Mouse (Mus musculus) right cerebral cortex, postnatal 25 days (tissue): ENCODE measurements around the gene Nlrp9b.
A peak's percentile ranks its signal among the peaks of the same experiment; 100 is the strongest.
"Not testable (repeated sequence)": the region's sequence is repeated elsewhere in the genome, so short reads cannot be mapped to it uniquely, and the experiment has no call there.

Experiments
- DNase-seq: peaks from one replicate; pipeline ENCODE4 v3.0.0; 2022

Nlrp9b gene

DNA sequence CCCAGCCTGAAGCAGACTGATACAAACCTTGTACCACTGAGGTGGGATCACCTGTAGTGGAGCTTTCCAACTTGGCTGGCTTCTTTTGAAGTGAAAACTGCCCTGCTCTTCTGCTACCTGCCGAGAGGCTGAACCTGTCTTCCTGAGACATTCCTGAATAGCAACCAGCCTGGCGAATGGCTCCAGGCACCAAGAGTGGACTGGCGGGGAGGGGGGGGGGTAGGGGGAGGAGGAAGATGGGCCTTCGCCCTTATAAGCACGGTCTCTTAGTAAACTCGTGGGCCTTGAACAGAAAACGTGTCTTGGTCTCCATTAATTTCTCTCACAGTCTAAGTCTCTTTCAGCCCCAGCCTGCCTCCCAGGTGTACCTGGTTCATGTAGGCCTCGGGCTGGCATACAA is at the start of gene Nlrp9b:
Gene Nlrp9b, plus strand, starts transcription at position 301 of the 400 bp plus-strand sequence.
- DNase-seq = not testable (repeated sequence)

GRCm38 (mm10) chr7:19944709-19945108 is 46.6 kb upstream of the Nlrp9b start:
- no peak for DNase-seq

GRCm38 (mm10) chr7:19945201-19945600 is 46.1 kb upstream of the Nlrp9b start:
- DNase-seq = no peak

DNA sequence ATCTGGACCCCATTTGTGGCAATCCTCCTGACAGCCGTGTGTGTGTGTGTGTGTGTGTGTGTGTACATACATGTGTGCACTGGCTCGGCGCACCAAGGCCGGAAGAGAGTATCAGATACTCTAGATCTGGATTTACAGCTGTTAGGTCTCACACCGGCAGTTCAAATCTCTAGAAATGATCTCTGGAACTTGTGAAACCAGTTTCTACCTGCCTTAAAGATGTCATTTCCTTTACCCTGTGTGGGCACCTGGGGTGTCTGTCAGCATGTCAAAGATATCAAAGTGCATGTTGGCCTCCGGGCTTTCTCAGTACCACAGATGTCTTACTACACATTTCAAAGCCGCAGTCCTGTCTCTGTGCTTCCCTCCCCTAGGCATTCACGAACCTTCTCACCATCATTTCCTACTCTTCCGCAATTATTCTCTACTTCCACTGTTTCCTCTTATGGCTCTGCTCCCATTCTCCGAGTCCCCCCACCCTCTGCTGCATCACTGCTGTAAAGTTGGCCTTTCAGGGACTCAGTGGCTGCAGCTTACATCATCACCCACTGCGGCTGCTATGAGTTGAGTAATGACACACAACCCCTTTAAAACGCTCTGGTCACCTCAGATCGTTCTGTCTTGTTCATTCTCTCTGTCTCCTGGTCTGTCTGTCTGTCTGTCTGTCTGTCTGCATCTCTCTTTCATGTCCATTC is 45.3 kb upstream of the Nlrp9b start:
- no peak for DNase-seq

DNA sequence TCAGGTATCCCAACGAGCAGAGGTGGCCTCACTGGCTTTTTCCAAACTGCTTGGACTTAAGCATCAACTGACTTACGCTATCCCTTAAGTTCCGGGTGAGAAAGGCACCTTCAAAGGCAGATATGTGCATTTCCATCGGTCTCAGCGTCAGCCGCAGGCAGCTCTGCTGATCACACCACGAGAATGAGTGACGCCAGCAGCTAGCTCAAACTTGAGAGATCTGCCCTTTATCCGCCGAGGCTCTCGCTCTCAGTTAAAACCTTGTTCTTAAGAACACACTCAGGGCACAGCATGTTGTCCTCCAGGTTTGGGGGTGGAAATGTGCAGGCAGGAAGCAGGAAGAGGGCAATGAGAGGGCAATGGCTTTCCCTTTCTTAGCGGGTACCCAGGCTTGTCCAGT is 42.3 kb upstream of the Nlrp9b start:
- DNase-seq = no peak

DNA sequence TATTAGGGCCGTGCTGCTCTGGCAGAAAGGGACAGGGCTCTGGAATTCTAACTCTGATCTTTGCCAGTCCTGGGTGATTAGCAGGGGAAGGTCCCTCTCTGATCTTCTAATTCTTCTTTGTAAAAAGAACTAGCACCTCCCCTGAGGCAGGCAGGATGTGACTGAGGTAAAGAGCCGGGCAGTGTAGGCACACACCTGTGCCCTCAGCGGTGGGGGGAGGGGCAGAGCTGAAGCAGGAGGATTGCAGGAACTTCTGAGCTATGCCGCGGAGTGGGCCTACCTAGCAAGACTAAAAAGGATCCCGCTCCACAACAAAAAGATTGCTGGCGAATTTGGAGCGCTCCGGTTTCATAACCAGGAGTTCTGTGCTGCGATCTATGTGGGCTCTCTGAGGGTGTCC is 41.3 kb upstream of the Nlrp9b start:
- no peak for DNase-seq

DNA sequence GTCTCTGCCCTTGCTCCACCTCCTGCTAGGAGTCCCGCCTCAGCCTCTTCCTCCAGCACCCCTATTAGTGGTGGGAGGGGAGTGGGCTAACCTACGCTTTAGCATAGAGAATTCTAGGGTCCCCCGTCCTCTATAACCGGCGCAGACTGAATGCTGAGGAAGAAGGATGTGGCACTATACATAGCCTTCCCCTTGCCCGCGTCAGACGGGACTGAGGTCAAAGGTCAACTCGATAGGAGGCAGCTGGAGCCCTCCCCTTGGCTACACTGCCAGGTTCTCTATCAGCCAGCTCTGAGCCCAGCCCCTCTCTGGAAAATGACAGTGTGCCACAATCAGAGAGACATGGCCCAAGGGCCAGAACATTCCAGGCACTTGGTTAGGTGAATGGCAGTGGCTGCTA is 40.7 kb upstream of the Nlrp9b start, which contains the start of gene Igsf23:
Gene Igsf23, minus strand, starts transcription at position 168 of the 400 bp plus-strand sequence.
- no peak for DNase-seq

- no peak for DNase-seq
Observed at GRCm38 (mm10) chr7:19952320-19952986, 38.8 kb upstream of the Nlrp9b start.

GRCm38 (mm10) chr7:19953054-19953453 is 38.2 kb upstream of the Nlrp9b start:
- no peak for DNase-seq

- no peak for DNase-seq
Observed at GRCm38 (mm10) chr7:19955861-19956260, 35.4 kb upstream of the Nlrp9b start.

- DNase-seq = peak; percentile 77
Observed at GRCm38 (mm10) chr7:19956341-19956781, 34.9 kb upstream of the Nlrp9b start.

- DNase-seq = no peak
Observed at GRCm38 (mm10) chr7:19962423-19962822, 28.8 kb upstream of the Nlrp9b start.

GRCm38 (mm10) chr7:19964985-19965579 is 26.2 kb upstream of the Nlrp9b start, which contains the start of gene Ceacam20:
Ceacam20 (plus strand) TSS chr7:19965412.
- DNase-seq = no peak

DNA sequence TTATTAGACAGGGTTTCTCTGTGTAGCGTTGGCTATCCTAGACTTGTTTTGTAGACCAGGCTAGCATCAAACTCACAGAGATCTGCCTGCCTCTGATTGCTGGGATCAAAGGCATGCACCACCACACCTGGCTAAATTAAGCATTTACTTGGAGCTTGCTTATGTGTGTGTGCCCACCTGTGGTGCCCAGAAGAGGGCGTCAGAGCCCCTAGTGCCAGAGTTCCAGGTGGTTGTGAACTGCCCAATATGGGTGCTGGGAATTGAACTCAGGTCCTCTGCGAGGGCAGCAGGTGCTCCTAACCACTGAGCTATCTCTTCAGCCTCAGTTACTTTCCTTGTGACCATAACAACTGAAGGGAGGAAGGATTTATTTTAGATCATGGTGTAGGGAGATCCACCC is 22.2 kb upstream of the Nlrp9b start:
- DNase-seq = no peak

GRCm38 (mm10) chr7:19969541-19970090 is 21.6 kb upstream of the Nlrp9b start:
- no peak for DNase-seq

DNA sequence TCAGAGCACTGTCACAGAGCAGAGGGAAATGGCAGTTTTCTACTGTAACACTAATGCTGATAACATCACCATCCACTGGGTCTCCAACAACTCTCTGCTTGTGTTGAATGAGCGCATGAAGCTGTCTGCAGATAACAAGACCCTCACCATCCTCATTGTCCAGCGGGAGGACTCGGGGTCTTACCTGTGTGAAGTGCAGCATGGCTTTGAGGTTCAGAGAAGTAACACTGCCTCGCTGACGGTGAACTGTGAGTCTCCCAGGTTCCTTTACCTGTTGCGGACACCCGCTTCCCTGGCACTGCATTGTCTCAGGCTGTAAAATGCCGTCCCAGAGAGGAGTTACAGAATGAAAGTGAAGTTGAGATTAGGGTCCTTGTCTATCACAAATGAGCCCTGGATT is 21.1 kb upstream of the Nlrp9b start:
- no peak for DNase-seq

- DNase-seq = no peak
Observed at GRCm38 (mm10) chr7:19971516-19971915, 19.7 kb upstream of the Nlrp9b start.

DNA sequence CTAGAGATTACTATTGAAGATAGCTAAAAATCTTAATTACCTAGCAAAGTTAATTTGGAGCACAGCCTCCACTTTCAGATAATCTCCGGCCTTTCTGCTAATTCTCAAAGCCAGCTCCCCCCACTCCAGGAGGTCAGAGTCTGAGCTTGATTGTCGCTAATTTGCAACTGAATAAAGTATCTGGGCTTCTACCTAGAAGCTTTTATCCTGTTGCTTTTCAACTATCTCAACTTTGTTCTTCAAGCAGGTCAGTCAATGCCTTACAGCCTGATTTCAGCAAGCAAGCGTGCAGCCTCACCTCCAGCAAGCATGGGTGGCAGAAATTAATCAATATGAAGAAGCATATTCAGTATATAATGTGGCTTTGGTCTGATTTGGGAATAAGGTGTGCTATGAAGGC is 5.5 kb downstream of the Nlrp9b start:
- not testable (repeated sequence) for DNase-seq

- DNase-seq = no peak
Observed at GRCm38 (mm10) chr7:20009987-20010386, 18.7 kb downstream of the Nlrp9b start.

- not testable (repeated sequence) for DNase-seq
Observed at GRCm38 (mm10) chr7:20064100-20064499, 72.8 kb downstream of the Nlrp9b start.

GRCm38 (mm10) chr7:20078118-20078517 is 86.9 kb downstream of the Nlrp9b start:
- not testable (repeated sequence) for DNase-seq

- DNase-seq = not testable (repeated sequence)
Observed at GRCm38 (mm10) chr7:20099380-20099779, 108.1 kb downstream of the Nlrp9b start, which contains the start of gene Vmn1r91. Vmn1r91 (plus strand) TSS chr7:20099680.

- DNase-seq = not testable (repeated sequence)
Observed at GRCm38 (mm10) chr7:20122479-20122878, 131.2 kb downstream of the Nlrp9b start, which contains the start of gene Gm16442. Gm16442 (minus strand) TSS chr7:20122579.
